Mouse (Mus musculus): ENCODE measurements around the gene Tmprss11a. TPM values are rescaled to one million over a fixed set of nuclear protein-coding genes. Genes with fewer than 3 reads are reported as not detected.

Gene Tmprss11a
- polyA plus RNA-seq, 1 experiment from 2014 or later: not detected

- no peak overlapping the region for H3K9ac ChIP-seq (ENCODE audit: low read length)
- H3K9me3 ChIP-seq (replicated peaks; ENCODE audit: control insufficient read depth, low read length): no peaks in the 10 kb centered on the region
- ATAC-seq (replicated peaks; ENCODE audit: extremely low read depth, insufficient read depth, low FRiP score): no peak
- H3K4me2 ChIP-seq (ENCODE audit: low read depth, low read length): no peak overlapping the region
- H3K4me1 ChIP-seq (ENCODE audit: control insufficient read depth, insufficient read depth, low read length): no peaks in the 10 kb centered on the region
- H3K36me3 ChIP-seq (ENCODE audit: control insufficient read depth, insufficient read depth): no peaks in the 10 kb centered on the region
- WGBS: 62% methylated on average over 5 of the region's 5 CpGs
- no peak overlapping the region for H3K27ac ChIP-seq (ENCODE audit: low read length)
- H3K4me3 ChIP-seq (ENCODE audit: low read length): no peak overlapping the region
- no peaks in the 10 kb centered on the region for H3K27me3 ChIP-seq (ENCODE audit: control insufficient read depth, insufficient read depth, low read length)
These were observed 37.7 kb downstream of the Tmprss11a start for GRCm38 (mm10) chr5:86431096-86431495.

DNA sequence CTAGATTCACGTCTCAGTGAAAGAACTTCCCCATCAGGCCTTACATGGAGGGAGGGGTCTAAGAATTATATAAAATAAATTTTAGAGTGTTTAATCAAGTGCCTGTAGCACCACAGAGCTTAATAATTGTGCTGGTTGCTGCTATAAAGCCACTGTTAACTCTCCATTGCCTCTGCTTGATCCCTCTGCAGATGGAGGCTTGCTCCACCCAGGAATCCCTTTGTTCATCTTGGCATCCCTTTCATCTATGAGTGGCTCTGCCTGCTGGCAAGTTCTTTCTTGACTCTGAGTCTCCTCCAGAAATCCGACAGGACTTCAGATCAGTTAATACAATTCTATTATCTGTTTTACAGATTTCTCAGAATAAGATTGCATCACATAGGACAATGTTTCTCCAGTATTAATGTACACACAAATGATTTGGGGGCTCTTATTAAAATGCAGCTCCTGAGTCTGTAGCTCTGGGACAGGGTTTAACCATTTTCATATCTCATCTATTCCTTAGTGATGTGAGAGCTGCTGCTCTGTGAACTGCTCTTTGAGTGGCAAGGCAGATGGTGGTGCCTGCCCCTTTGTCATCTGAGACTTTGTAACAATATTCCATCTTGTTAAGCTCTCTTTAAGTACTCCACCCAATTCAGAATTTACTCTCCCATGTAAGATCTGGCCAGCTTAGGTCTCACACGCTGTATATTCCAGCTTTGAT is 47.3 kb downstream of the Tmprss11a start:
- Histone ChIP-seq H3K4me2 (ENCODE audit: low read depth, low read length) (no peak overlapping the region), H3K4me3 (ENCODE audit: low read length) (no peak overlapping the region), H3K27me3 (ENCODE audit: control insufficient read depth, insufficient read depth, low read length) (no peaks in the 10 kb centered on the region), H3K4me1 (ENCODE audit: control insufficient read depth, insufficient read depth, low read length) (no peaks in the 10 kb centered on the region), H3K36me3 (ENCODE audit: control insufficient read depth, insufficient read depth) (no peaks in the 10 kb centered on the region), H3K27ac (ENCODE audit: low read length) (no peak overlapping the region), H3K9ac (ENCODE audit: low read length) (no peak overlapping the region), H3K9me3 (replicated peaks; ENCODE audit: control insufficient read depth, low read length) (no peaks in the 10 kb centered on the region)
- ATAC-seq (replicated peaks; ENCODE audit: extremely low read depth, insufficient read depth, low FRiP score): no peak
- WGBS: 58% methylated on average over 3 of the region's 3 CpGs

DNA sequence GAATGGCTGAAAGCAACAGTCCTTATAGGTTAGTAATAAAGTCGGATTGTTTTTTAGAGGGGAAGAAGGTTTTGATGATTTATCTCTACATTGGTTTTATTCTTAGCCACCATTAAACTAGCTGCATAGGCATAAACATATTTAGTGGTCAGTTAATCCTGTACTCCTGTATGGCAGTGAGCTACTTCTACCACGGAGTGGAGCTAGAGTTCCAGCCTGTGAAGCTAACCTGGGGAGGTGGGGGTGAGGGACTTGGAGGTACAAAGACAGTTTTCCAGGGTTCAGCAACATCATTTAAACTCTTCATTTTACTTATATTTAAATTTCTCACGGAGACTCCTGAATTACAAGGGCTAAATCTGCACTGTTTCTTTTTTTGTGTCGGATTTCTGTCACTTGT is 49.3 kb downstream of the Tmprss11a start:
- H3K9ac ChIP-seq (ENCODE audit: low read length): no peak overlapping the region
- no peak for ATAC-seq (replicated peaks; ENCODE audit: extremely low read depth, insufficient read depth, low FRiP score)
- H3K27me3 ChIP-seq (ENCODE audit: control insufficient read depth, insufficient read depth, low read length): no peaks in the 10 kb centered on the region
- no peaks in the 10 kb centered on the region for H3K4me1 ChIP-seq (ENCODE audit: control insufficient read depth, insufficient read depth, low read length)
- no peaks in the 10 kb centered on the region for H3K9me3 ChIP-seq (replicated peaks; ENCODE audit: control insufficient read depth, low read length)
- no peaks in the 10 kb centered on the region for H3K36me3 ChIP-seq (ENCODE audit: control insufficient read depth, insufficient read depth)
- WGBS: 18% methylated on average over 4 of the region's 4 CpGs
- no peak overlapping the region for H3K27ac ChIP-seq (ENCODE audit: low read length)
- no peak overlapping the region for H3K4me3 ChIP-seq (ENCODE audit: low read length)
- H3K4me2 ChIP-seq (ENCODE audit: low read depth, low read length): no peak overlapping the region

- no peak for ATAC-seq (replicated peaks; ENCODE audit: extremely low read depth, insufficient read depth, low FRiP score)
- no peaks in the 10 kb centered on the region for H3K27me3 ChIP-seq (ENCODE audit: control insufficient read depth, insufficient read depth, low read length)
- no peak overlapping the region for H3K4me3 ChIP-seq (ENCODE audit: low read length)
- no peak overlapping the region for H3K4me2 ChIP-seq (ENCODE audit: low read depth, low read length)
- 72% methylated on average over 7 of the region's 7 CpGs for WGBS
- H3K9me3 ChIP-seq (replicated peaks; ENCODE audit: control insufficient read depth, low read length): no peaks in the 10 kb centered on the region
- no peaks in the 10 kb centered on the region for H3K4me1 ChIP-seq (ENCODE audit: control insufficient read depth, insufficient read depth, low read length)
- no peaks in the 10 kb centered on the region for H3K36me3 ChIP-seq (ENCODE audit: control insufficient read depth, insufficient read depth)
- H3K27ac ChIP-seq (ENCODE audit: low read length): no peak overlapping the region
- H3K9ac ChIP-seq (ENCODE audit: low read length): no peak overlapping the region
These were observed 54.5 kb downstream of the Tmprss11a start for GRCm38 (mm10) chr5:86414280-86414679.

DNA sequence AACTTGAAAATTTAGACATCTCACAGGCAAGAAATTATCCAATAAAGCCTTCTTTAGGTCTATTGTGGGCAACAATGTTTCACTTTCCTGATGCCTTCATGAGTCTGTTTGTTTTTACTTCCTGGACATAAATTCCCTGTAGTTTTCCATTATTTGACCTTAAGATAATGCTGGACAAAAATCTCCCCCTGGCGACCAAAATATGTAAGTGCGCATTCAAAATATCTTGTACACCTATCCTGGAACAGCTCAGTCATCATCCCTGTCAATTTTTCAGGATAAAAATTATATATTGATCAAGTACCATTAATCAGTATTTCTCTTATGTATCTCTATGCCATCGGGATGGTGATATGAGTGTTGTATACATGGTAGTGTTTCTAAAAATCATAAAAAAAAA is 58.0 kb downstream of the Tmprss11a start:
- no peaks in the 10 kb centered on the region for H3K9me3 ChIP-seq (replicated peaks; ENCODE audit: control insufficient read depth, low read length)
- no peak overlapping the region for H3K9ac ChIP-seq (ENCODE audit: low read length)
- H3K4me2 ChIP-seq (ENCODE audit: low read depth, low read length): no peak overlapping the region
- H3K27me3 ChIP-seq (ENCODE audit: control insufficient read depth, insufficient read depth, low read length): no peaks in the 10 kb centered on the region
- H3K27ac ChIP-seq (ENCODE audit: low read length): no peak overlapping the region
- H3K36me3 ChIP-seq (ENCODE audit: control insufficient read depth, insufficient read depth): no peaks in the 10 kb centered on the region
- no peaks in the 10 kb centered on the region for H3K4me1 ChIP-seq (ENCODE audit: control insufficient read depth, insufficient read depth, low read length)
- H3K4me3 ChIP-seq (ENCODE audit: low read length): no peak overlapping the region
- WGBS: 15% methylated on average over 3 of the region's 3 CpGs
- ATAC-seq (replicated peaks; ENCODE audit: extremely low read depth, insufficient read depth, low FRiP score): no peak

- no peak overlapping the region for H3K4me2 ChIP-seq (ENCODE audit: low read depth, low read length)
- H3K27me3 ChIP-seq (ENCODE audit: control insufficient read depth, insufficient read depth, low read length): no peaks in the 10 kb centered on the region
- H3K9ac ChIP-seq (ENCODE audit: low read length): no peak overlapping the region
- ATAC-seq (replicated peaks; ENCODE audit: extremely low read depth, insufficient read depth, low FRiP score): no peak
- no peaks in the 10 kb centered on the region for H3K36me3 ChIP-seq (ENCODE audit: control insufficient read depth, insufficient read depth)
- no peak overlapping the region for H3K27ac ChIP-seq (ENCODE audit: low read length)
- H3K4me1 ChIP-seq (ENCODE audit: control insufficient read depth, insufficient read depth, low read length): no peaks in the 10 kb centered on the region
- H3K9me3 ChIP-seq (replicated peaks; ENCODE audit: control insufficient read depth, low read length): no peaks in the 10 kb centered on the region
- 68% methylated on average over 2 of the region's 2 CpGs for WGBS
- no peak overlapping the region for H3K4me3 ChIP-seq (ENCODE audit: low read length)
These were observed 60.8 kb downstream of the Tmprss11a start for GRCm38 (mm10) chr5:86407941-86408340.

DNA sequence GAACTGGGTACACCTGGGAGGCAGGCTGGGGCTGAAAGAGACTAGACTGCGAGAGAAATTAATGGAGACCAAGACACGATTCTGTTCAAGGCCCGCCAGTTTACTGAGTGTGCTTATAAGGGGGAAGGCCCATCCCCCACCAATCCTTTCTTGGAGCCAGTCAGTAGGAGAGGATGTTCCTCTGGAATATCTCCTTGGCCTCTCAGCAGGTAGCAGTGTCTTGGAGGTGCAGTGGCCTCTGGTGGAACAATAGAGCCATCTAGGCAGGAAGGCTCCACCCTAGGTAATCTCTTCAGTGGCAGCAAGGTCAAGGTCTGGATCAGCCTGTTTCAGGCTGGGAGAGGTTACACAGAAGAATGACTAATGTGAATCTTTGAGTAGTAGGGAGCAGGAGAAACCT is 61.6 kb downstream of the Tmprss11a start:
- Histone ChIP-seq H3K4me1 (ENCODE audit: control insufficient read depth, insufficient read depth, low read length) (no peaks in the 10 kb centered on the region), H3K4me2 (ENCODE audit: low read depth, low read length) (no peak overlapping the region), H3K27ac (ENCODE audit: low read length) (no peak overlapping the region), H3K4me3 (ENCODE audit: low read length) (no peak overlapping the region), H3K9ac (ENCODE audit: low read length) (no peak overlapping the region), H3K36me3 (ENCODE audit: control insufficient read depth, insufficient read depth) (no peaks in the 10 kb centered on the region), H3K27me3 (ENCODE audit: control insufficient read depth, insufficient read depth, low read length) (no peaks in the 10 kb centered on the region), H3K9me3 (replicated peaks; ENCODE audit: control insufficient read depth, low read length) (no peaks in the 10 kb centered on the region)
- no peak for ATAC-seq (replicated peaks; ENCODE audit: extremely low read depth, insufficient read depth, low FRiP score)
- 76% methylated on average over 3 of the region's 3 CpGs for WGBS

DNA sequence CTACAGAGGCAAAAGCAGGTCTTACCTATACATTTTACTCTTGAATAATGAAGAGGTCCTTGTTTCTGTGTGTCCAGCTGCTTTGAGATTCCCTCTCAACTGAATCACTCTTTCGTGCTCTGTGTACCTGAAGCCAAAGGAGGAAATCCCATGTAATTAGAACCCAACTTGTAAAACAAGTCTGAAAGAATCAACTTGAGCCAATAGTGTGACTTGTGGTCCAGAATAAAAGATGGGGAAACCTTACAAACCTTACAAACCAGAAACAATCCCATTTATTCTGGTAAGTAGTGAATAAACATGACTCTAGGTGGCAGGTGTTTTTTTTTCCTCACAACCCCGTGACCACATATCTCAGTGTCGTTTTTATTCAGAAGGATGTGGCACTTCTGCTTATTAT is 95.5 kb downstream of the Tmprss11a start, which contains the start of gene Tmprss11d:
Gene Tmprss11d (minus strand): TSS at position 101 of the 400 bp plus-strand sequence.
- no peak for ATAC-seq (replicated peaks; ENCODE audit: extremely low read depth, insufficient read depth, low FRiP score)
- Histone ChIP-seq H3K4me3 (ENCODE audit: low read length) (no peak within 1 kb of the TSS), H3K9ac (ENCODE audit: low read length) (no peak within 1 kb of the TSS), H3K36me3 (ENCODE audit: control insufficient read depth, insufficient read depth) (no peaks in the 10 kb centered on the region), H3K4me2 (ENCODE audit: low read depth, low read length) (no peak within 1 kb of the TSS), H3K27ac (ENCODE audit: low read length) (no peak within 1 kb of the TSS), H3K27me3 (ENCODE audit: control insufficient read depth, insufficient read depth, low read length) (no peaks in the 10 kb centered on the region), H3K4me1 (ENCODE audit: control insufficient read depth, insufficient read depth, low read length) (no peaks in the 10 kb centered on the region), H3K9me3 (replicated peaks; ENCODE audit: control insufficient read depth, low read length) (no peaks in the 10 kb centered on the region)
- WGBS: 60% methylated on average over 3 of the region's 3 CpGs
